Mouse (Mus musculus) heart, embryonic 14.5 days (tissue): ENCODE results near the gene Dkk2. TPM values are rescaled to one million over a fixed set of nuclear protein-coding genes. Genes with fewer than 3 reads are reported as not detected.

Experiments used
- ATAC-seq: fragments of 200-750 bp; cut with Nextera tagmentation; 2 replicates; pipeline ENCODE4 v1.8.0; 2017; ENCODE audit warnings: low read depth, moderate TSS enrichment; ENCODE audit not compliant: insufficient number of reproducible peaks, insufficient read depth, low FRiP score
- H3K27ac ChIP-seq, 2 experiments: fragments of 200-500 bp in 1 of 2; fragments of 300-500 bp in 1 of 2; sonication (generic) in 1 of 2; replicated peaks in 1 of 2; 2 replicates each; pipeline ENCODE4 v1.5.1; 2012 to 2014; ENCODE audit warnings: low read depth in 2 of 2, low read length in 2 of 2, control low read depth in 1 of 2, mild to moderate bottlenecking in 1 of 2, mixed read lengths in 1 of 2; ENCODE audit not compliant: control insufficient read depth in 1 of 2, insufficient read depth in 1 of 2
- H3K27me3 ChIP-seq: fragments of 300-500 bp; sonication (generic); 2 replicates; pipeline ENCODE4 v1.6.1; 2014; ENCODE audit warnings: mild to moderate bottlenecking, low read length, control low read depth; ENCODE audit not compliant: control insufficient read depth, insufficient read depth
- H3K36me3 ChIP-seq: fragments of 300-500 bp; sonication (generic); 2 replicates; pipeline ENCODE4 v1.6.1; 2014; ENCODE audit warnings: mild to moderate bottlenecking, control low read depth, low read length, mixed read lengths; ENCODE audit not compliant: control insufficient read depth, insufficient read depth
- H3K4me1 ChIP-seq, 2 experiments: fragments of 200-500 bp in 1 of 2; fragments of 300-500 bp in 1 of 2; sonication (generic) in 1 of 2; 2 replicates each; pipeline ENCODE4 v1.6.1; 2012 to 2014; ENCODE audit warnings: low read length in 2 of 2, control low read depth in 1 of 2, mixed read lengths in 1 of 2; ENCODE audit not compliant: control insufficient read depth in 2 of 2, insufficient read depth in 2 of 2
- H3K4me2 ChIP-seq: fragments of 300-500 bp; sonication (generic); 2 replicates; pipeline ENCODE4 v1.6.1; 2014; ENCODE audit warnings: mild to moderate bottlenecking, low read length
- H3K4me3 ChIP-seq, 2 experiments: fragments of 200-500 bp in 1 of 2; fragments of 300-500 bp in 1 of 2; sonication (generic) in 1 of 2; 2 replicates each; pipeline ENCODE4 v1.5.1; 2012 to 2014; ENCODE audit warnings: low read length in 2 of 2, mild to moderate bottlenecking in 2 of 2, control low read depth in 1 of 2, low read depth in 1 of 2, moderate library complexity in 1 of 2; ENCODE audit not compliant: control insufficient read depth in 1 of 2, insufficient read depth in 1 of 2
- H3K9ac ChIP-seq: fragments of 300-500 bp; sonication (generic); 2 replicates; pipeline ENCODE4 v1.6.1; 2014; ENCODE audit warnings: mild to moderate bottlenecking, low read length
- H3K9me3 ChIP-seq: fragments of 300-500 bp; sonication (generic); 2 replicates; pipeline ENCODE4 v1.6.1; 2016; ENCODE audit warnings: low read length, control low read depth; ENCODE audit not compliant: control insufficient read depth
- WGBS: fragments of 180-500 bp; shearing (Covaris S2); extraction: QIAGEN DNeasy Blood & Tissue Kit; methylation state at CpG from one replicate; pipeline ENCODE4 v1.1.7; 2014; 5-methylcytosine and 5-hydroxymethylcytosine counted together
- polyA plus RNA-seq: library from polyadenylated mRNA; unstranded; fragments of >200 nt; fragmentation: Nextera tagmentation; extraction: Ambion mirVana; gene quantifications from 2 replicates; pipeline ENCODE4 v1.2.1, GENCODE M21; 2014

Gene Dkk2
- polyA plus RNA-seq, 1 experiment from 2014 or later: 1.2 TPM

GRCm38 (mm10) chr3:132219977-132220487 lies 134.9 kb downstream of the Dkk2 start:
- no peak overlapping the region for H3K4me2 ChIP-seq
- H3K27me3 ChIP-seq: no peaks in the 10 kb centered on the region
- ATAC-seq: no peak
- H3K9me3 ChIP-seq: no peaks in the 10 kb centered on the region
- H3K27ac ChIP-seq: no peak overlapping the region
- H3K4me3 ChIP-seq: no peak overlapping the region
- H3K36me3 ChIP-seq: no peaks in the 10 kb centered on the region
- no peaks in the 10 kb centered on the region for H3K4me1 ChIP-seq
- 72% methylated on average over 7 of the region's 7 CpGs for WGBS
- H3K9ac ChIP-seq: no peak overlapping the region

GRCm38 (mm10) chr3:132227622-132228021 lies 142.5 kb downstream of the Dkk2 start:
- H3K27ac ChIP-seq: no peak overlapping the region
- no peaks in the 10 kb centered on the region for H3K36me3 ChIP-seq
- H3K9ac ChIP-seq: no peak overlapping the region
- no peaks in the 10 kb centered on the region for H3K27me3 ChIP-seq
- H3K4me2 ChIP-seq: no peak overlapping the region
- WGBS: 36% methylated on average over 1 of the region's 1 CpGs
- no peak for ATAC-seq
- no peaks in the 10 kb centered on the region for H3K9me3 ChIP-seq
- H3K4me1 ChIP-seq: no peaks in the 10 kb centered on the region
- no peak overlapping the region for H3K4me3 ChIP-seq
